Mouse (Mus musculus) left cerebral cortex, postnatal 25 days (tissue): Measurements from ENCODE around the gene Slc44a2. TPM values are rescaled to one million over a fixed set of nuclear protein-coding genes. Genes with fewer than 3 reads are reported as not detected.

Experiments
- DNase-seq, 2 experiments: peaks; one replicate each; pipeline ENCODE4 v3.0.0; 2022; ENCODE audit warnings: low spot score in 2 of 2, mixed read lengths in 1 of 2
- intact Hi-C: fragments of 180-260 bp; cut with DNase I; formaldehyde crosslinking; loops from one replicate; pipeline ENCODE4 v1.15.1; 2025
- total RNA-seq, 2 experiments: library from RNA; stranded (reverse); gene quantifications; 2 replicates each; pipeline ENCODE4 v1.2.3; 2021

The Slc44a2 gene
- total RNA-seq, 2 experiments from 2014 or later = 43.9 to 51.4 TPM

GRCm38 (mm10) chr9:21366541-21367220, 46.2 kb downstream of the Slc44a2 start:
- intact Hi-C loops = loop anchor here (1.0 kb wide), 3 partner anchors 44 to 180 kb away; partner anchors contain the start of gene Carm1

GRCm38 (mm10) chr9:21367357-21368111, 47.0 kb downstream of the Slc44a2 start, which contains the start of gene Ilf3:
TSS of gene Ilf3 (plus strand) at chr9:21367871.
- intact Hi-C loops = loop anchor here (1.0 kb wide), 2 partner anchors 43 to 179 kb away; partner anchors contain the start of gene Carm1
- peak; percentile 100 for DNase-seq

More at GRCm38 (mm10) chr9:21366541-21367220, 46.2 kb downstream of the Slc44a2 start:
- peak; percentile 62 to 69 for DNase-seq

GRCm38 (mm10) chr9:21368131-21368584, 47.7 kb downstream of the Slc44a2 start:
- intact Hi-C loops = no loop called here
- DNase-seq = peak; percentile 61 to 70

DNA sequence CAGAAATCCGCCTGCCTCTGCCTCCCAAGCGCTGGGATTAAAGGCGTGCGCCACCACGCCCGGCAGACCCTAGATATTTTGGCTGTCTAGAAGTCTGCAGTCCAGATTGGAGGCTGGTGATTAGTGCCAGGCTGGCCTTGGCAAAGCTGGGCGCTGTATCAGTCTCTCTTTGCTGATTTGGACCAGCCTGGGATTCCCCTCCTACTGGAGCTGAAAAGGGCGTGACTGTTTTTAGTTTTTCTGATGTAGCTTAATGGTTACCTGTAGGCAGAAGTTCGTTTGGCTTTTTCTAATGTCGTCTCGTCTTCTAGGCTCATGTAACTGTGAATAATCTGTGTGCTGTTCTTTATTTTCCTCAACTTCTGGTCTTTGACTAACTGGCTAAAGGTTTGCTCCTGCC, 48.6 kb downstream of the Slc44a2 start:
- intact Hi-C loops = no loop called here
- no peak for DNase-seq

- intact Hi-C loops = no loop called here
Measured at GRCm38 (mm10) chr9:21370876-21371275, 50.4 kb downstream of the Slc44a2 start.

DNA sequence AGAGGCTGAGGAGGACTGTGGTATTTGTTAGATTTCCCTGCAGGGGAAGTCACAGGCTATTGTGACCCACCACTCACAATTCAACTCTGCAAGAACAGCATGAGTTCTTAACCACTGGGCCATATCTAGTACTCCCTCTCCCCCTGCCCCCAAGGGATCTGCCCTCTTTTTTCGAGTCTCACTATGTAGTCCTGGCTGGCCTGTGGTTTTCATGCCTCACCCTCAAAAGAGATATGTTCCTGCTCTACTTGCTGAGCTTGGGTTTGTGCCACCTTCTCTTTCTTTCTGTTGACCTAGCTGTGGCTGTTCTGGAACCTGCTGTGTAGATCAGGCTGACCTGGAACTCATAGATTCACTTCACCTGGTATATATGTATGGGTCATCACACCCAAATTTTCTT, 52.0 kb downstream of the Slc44a2 start:
- intact Hi-C loops = no loop called here
- DNase-seq = no peak

More at GRCm38 (mm10) chr9:21370876-21371275, 50.4 kb downstream of the Slc44a2 start:
- DNase-seq = no peak

- intact Hi-C loops = no loop called here
- DNase-seq = no peak
Measured at GRCm38 (mm10) chr9:21379195-21379594, 58.7 kb downstream of the Slc44a2 start.

GRCm38 (mm10) chr9:21380868-21381267, 60.4 kb downstream of the Slc44a2 start:
- DNase-seq = peak in 1 of 2 experiments; percentile 31
- intact Hi-C loops = no loop called here

- intact Hi-C loops = no loop called here
- no peak for DNase-seq
Measured at GRCm38 (mm10) chr9:21383966-21384365, 63.5 kb downstream of the Slc44a2 start.

GRCm38 (mm10) chr9:21392646-21393175, 72.2 kb downstream of the Slc44a2 start:
- no peak for DNase-seq
- intact Hi-C loops = no loop called here

GRCm38 (mm10) chr9:21395692-21396091, 75.2 kb downstream of the Slc44a2 start:
- DNase-seq = no peak
- intact Hi-C loops = no loop called here

GRCm38 (mm10) chr9:21397170-21397569, 76.7 kb downstream of the Slc44a2 start:
- DNase-seq = peak in 1 of 2 experiments; percentile 36
- intact Hi-C loops = no loop called here

DNA sequence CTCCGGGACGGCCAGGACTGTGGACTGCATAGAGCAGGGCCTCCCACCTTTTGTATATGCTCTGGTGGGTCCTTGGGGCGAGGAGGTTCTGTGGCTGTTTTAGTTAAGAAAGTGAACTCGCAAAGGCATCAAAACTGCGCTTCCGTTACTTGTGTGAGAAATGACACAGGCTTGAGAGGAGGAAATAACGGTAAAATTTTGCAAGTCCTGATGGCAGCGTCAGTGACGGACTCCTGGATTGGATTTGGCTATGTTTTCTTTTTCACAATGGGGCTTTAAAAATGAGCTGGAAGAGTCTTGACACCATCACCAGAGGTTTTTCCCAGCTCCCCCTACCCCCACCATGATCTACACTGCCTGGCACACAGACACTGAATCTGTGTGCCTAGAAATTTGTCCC, 80.5 kb downstream of the Slc44a2 start:
- intact Hi-C loops = no loop called here
- DNase-seq = no peak

GRCm38 (mm10) chr9:21402764-21403253, 82.3 kb downstream of the Slc44a2 start:
- intact Hi-C loops = no loop called here
- no peak for DNase-seq

DNA sequence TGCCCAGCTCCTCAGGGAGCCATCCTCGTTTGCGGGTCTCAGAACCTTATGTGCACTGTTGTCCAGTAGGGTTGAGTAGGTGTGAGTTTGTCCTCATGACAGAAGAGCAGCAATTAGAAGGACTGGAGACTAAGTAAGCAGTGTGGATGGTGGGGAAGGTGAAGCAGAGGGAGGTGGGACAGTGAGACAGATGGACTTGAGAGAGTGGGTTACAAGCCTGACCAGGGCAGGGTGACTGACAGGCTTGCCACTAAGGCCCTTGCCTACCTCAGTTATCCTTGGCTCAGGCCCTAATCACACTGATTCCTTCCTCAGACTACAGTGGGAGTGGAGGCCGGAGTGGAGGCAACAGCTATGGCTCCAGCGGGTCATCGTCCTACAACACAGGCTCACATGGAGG, 83.2 kb downstream of the Slc44a2 start:
- DNase-seq = no peak
- intact Hi-C loops = no loop called here

Other genes with a start within 250 kb of the Slc44a2 start
- 1 to 10 TPM; 1.5 to 2.6 TPM for gene Gm49373, start 247.6 kb upstream of the Slc44a2 start, total RNA-seq
- 10 to 100 TPM; 59.2 to 63.0 TPM for gene Fdx1l, start 247.1 kb upstream of the Slc44a2 start, total RNA-seq
- 1 to 10 TPM; 1.6 to 3.0 TPM for gene Gm38431, start 228.7 kb upstream of the Slc44a2 start, total RNA-seq
- 10 to 100 TPM; 26.4 to 27.9 TPM for gene Raver1, start 228.7 kb upstream of the Slc44a2 start, total RNA-seq
- 10 to 100 TPM; 11.6 to 12.7 TPM for gene Tyk2, start 189.5 kb upstream of the Slc44a2 start, total RNA-seq
- gene Cdc37, start 170.7 kb upstream of the Slc44a2 start, total RNA-seq = 100 to 1,000 TPM; 144 to 153 TPM
- 10 to 100 TPM; 88.9 to 94.4 TPM for gene Pde4a, start 155.0 kb upstream of the Slc44a2 start, total RNA-seq
- gene Keap1, start 81.3 kb upstream of the Slc44a2 start, total RNA-seq = 10 to 100 TPM; 49.2 to 51.0 TPM
- gene S1pr5, start 72.3 kb upstream of the Slc44a2 start, total RNA-seq = 1 to 10 TPM; 7.8 to 8.3 TPM
- 10 to 100 TPM; 40.7 to 49.2 TPM for gene Atg4d, start 55.4 kb upstream of the Slc44a2 start, total RNA-seq
- 10 to 100 TPM; 34.6 to 35.7 TPM for gene Kri1, start 32.7 kb upstream of the Slc44a2 start, total RNA-seq
- 10 to 100 TPM; 54.4 to 58.4 TPM for gene Cdkn2d, start 29.3 kb upstream of the Slc44a2 start, total RNA-seq
- 1 to 10 TPM in 1 of 2 experiments, under 1 TPM in 1; 0.89 to 1.3 TPM for gene Ap1m2, start 8.4 kb upstream of the Slc44a2 start, total RNA-seq
- gene Ilf3, start 47.2 kb downstream of the Slc44a2 start, total RNA-seq = 10 to 100 TPM; 68.0 to 77.7 TPM
- gene Qtrt1, start 91.1 kb downstream of the Slc44a2 start, total RNA-seq = 10 to 100 TPM; 22.2 to 30.7 TPM
- 10 to 100 TPM; 55.5 to 63.4 TPM for gene Dnm2, start 104.2 kb downstream of the Slc44a2 start, total RNA-seq
- 10 to 100 TPM; 14.3 to 15.6 TPM for gene Tmed1, start 189.6 kb downstream of the Slc44a2 start, total RNA-seq
- under 1 TPM; 0.30 to 0.66 TPM for gene AB124611, start 205.5 kb downstream of the Slc44a2 start, total RNA-seq
- gene Carm1, start 226.2 kb downstream of the Slc44a2 start, total RNA-seq = 10 to 100 TPM; 70.8 to 74.0 TPM